Mouse (Mus musculus) midbrain, embryonic 12.5 days (tissue): Measurements from ENCODE around the gene Usp43. TPM values are rescaled to one million over a fixed set of nuclear protein-coding genes. Genes with fewer than 3 reads are reported as not detected.

ENCODE experiments used
- ATAC-seq: fragments of 200-750 bp; cut with Nextera tagmentation; 2 replicates; pipeline ENCODE4 v1.8.0; 2017; ENCODE audit warnings: low read depth, moderate TSS enrichment, moderate library complexity; ENCODE audit not compliant: low FRiP score
- H3K27ac ChIP-seq: fragments of 300-500 bp; sonication (generic); replicated peaks from 2 replicates; pipeline ENCODE4 v1.5.1; 2016; ENCODE audit warnings: mild to moderate bottlenecking
- H3K27me3 ChIP-seq: fragments of 300-500 bp; sonication (generic); 2 replicates; pipeline ENCODE4 v1.6.1; 2016; ENCODE audit warnings: mild to moderate bottlenecking
- H3K36me3 ChIP-seq: fragments of 300-500 bp; sonication (generic); 2 replicates; pipeline ENCODE4 v1.6.1; 2016
- H3K4me1 ChIP-seq: fragments of 300-500 bp; sonication (generic); 2 replicates; pipeline ENCODE4 v1.6.1; 2016
- H3K4me2 ChIP-seq: fragments of 300-500 bp; sonication (generic); replicated peaks from 2 replicates; pipeline ENCODE4 v1.6.1; 2016; ENCODE audit warnings: mild to moderate bottlenecking, moderate library complexity
- H3K4me3 ChIP-seq: fragments of 300-500 bp; sonication (generic); 2 replicates; pipeline ENCODE4 v1.5.1; 2016; ENCODE audit warnings: mild to moderate bottlenecking
- H3K9ac ChIP-seq: fragments of 300-500 bp; sonication (generic); replicated peaks from 2 replicates; pipeline ENCODE4 v1.6.1; 2016; ENCODE audit warnings: mild to moderate bottlenecking, moderate library complexity
- H3K9me3 ChIP-seq: fragments of 300-500 bp; sonication (generic); 2 replicates; pipeline ENCODE4 v1.6.1; 2016; ENCODE audit warnings: mild to moderate bottlenecking
- WGBS: fragments of 180-500 bp; shearing (Covaris S2); methylation state at CpG from one replicate; pipeline ENCODE4 v1.1.7; 2016; 5-methylcytosine and 5-hydroxymethylcytosine counted together
- polyA plus RNA-seq: library from polyadenylated mRNA; unstranded; fragments of >200 nt; fragmentation: Nextera tagmentation; extraction: Ambion mirVana; gene quantifications from 2 replicates; pipeline ENCODE4 v1.2.1, GENCODE M21; 2016

Gene Usp43
- polyA plus RNA-seq, 1 experiment from 2014 or later, result 0.71 TPM

DNA sequence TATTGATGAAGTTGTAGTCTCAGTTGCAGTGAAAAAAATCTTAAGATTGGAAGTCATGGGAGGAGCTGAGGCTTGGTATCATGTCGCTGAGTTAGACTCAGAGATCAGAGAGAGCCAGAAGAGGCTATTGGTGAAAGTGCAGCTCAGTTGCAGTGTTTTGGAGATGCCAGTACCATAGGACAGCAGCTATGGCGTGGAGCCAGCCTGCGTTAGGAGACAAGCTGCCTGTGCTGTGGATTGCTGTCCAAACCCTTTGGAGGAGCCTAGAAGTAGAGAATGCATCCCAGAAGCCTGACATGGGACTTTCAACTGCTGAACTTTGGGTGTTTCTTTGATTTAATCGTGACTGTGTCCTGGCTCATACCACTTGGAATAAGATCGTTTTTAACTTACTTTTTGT, 90.1 kb downstream of the Usp43 start:
- no peaks in the 10 kb centered on the region for H3K27me3 ChIP-seq
- no peak overlapping the region for H3K27ac ChIP-seq
- 0 out of 2 replicates have a peak, but pooled peaks cover 3% of the 10 kb centered on the region for H3K4me1 ChIP-seq
- no peaks in the 10 kb centered on the region for H3K36me3 ChIP-seq
- 76% methylated on average over 5 of the region's 5 CpGs for WGBS
- no peak overlapping the region for H3K9ac ChIP-seq
- H3K9me3 ChIP-seq, result no peaks in the 10 kb centered on the region
- no peak for ATAC-seq
- no peak overlapping the region for H3K4me3 ChIP-seq
- H3K4me2 ChIP-seq, result no peak overlapping the region

DNA sequence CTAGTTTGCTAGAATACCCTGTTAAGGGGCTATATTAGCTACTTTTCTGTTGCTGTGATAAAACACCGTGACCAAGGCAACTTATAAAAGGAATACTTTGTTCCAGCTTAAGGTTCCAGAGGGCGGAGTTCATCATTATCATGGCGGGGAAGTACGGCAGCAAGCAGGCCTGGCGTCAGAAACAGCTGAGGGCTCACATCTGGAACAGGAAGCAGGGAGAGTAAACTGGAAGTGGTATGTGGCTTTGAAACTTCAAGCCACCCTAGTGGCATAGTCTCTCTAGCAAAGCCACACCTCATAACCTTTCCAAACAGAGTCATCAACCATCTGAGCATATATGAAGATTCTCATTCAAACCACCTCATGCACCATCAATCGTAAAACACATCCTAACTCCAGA, 92.4 kb downstream of the Usp43 start:
- Histone ChIP-seq H3K4me1 (0 out of 2 replicates have a peak, but pooled peaks cover 3% of the 10 kb centered on the region), H3K9ac (no peak overlapping the region), H3K4me3 (no peak overlapping the region), H3K36me3 (no peaks in the 10 kb centered on the region), H3K27me3 (no peaks in the 10 kb centered on the region), H3K9me3 (no peaks in the 10 kb centered on the region), H3K27ac (no peak overlapping the region), H3K4me2 (no peak overlapping the region)
- no peak for ATAC-seq
- WGBS, result 87% methylated on average over 6 of the region's 6 CpGs

DNA sequence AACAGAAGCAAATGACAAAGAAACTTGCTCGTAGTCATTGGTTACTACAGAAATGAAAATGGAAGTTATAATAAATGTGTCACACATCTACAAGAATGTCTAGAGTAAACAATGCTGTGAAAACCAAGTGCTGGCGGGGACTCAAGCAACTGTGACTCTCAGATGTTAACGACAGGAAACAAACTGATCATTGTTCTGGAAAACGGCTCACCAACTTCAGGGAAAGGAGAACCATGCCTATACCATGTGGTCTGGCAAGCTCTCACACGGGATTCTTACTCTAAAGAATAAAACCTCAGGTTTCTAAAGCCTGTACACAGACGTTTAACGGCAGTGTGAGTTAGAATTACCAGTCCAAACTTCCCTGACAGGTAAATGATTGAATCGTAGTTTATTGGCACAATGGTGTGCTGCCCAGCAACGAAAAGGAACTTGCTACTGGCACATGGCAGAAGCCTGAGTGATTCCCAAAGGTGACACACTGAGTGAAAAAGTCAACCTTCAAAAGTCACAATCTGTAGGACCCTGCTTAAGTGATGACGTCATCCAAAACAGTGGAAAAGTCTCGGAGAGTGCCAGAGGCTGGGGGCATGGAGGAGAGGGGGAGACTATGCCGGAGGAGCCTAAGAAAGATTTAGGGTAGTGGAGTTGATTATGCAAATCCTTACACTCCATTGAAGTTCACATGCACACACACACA, 93.4 kb downstream of the Usp43 start:
- no peaks in the 10 kb centered on the region for H3K36me3 ChIP-seq
- H3K9ac ChIP-seq, result no peak overlapping the region
- 64% methylated on average over 12 of the region's 12 CpGs for WGBS
- H3K4me2 ChIP-seq, result no peak overlapping the region
- no peak for ATAC-seq
- no peaks in the 10 kb centered on the region for H3K27me3 ChIP-seq
- no peaks in the 10 kb centered on the region for H3K9me3 ChIP-seq
- H3K4me1 ChIP-seq, result 0 out of 2 replicates have a peak, but pooled peaks cover 3% of the 10 kb centered on the region
- H3K4me3 ChIP-seq, result no peak overlapping the region
- H3K27ac ChIP-seq, result no peak overlapping the region

DNA sequence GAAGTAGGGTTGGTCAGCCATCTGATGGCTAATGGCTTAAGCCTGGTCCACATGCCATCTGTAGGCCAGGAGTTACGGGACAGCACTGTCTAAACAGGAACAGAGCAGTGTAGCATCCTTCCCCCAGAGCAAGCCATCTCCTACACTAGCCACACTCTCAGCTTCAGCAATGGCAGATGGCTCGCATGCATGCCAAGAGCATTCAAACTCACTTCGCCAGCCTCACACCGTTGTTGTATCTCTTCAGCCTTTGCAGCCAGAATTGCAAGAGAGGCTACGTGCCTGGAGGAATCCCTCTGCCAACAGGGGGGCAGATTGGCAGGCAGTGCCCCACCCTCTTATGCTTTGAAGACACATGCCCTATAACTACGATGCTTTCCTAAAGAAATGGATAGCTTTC, 100.4 kb downstream of the Usp43 start:
- WGBS, result 92% methylated on average over 6 of the region's 6 CpGs
- H3K9ac ChIP-seq, result no peak overlapping the region
- no peaks in the 10 kb centered on the region for H3K9me3 ChIP-seq
- H3K27me3 ChIP-seq, result no peaks in the 10 kb centered on the region
- no peak for ATAC-seq
- H3K27ac ChIP-seq, result no peak overlapping the region
- no peak overlapping the region for H3K4me3 ChIP-seq
- H3K4me2 ChIP-seq, result no peak overlapping the region
- H3K4me1 ChIP-seq, result peaks cover 3% of the 10 kb centered on the region; the same call in 1 of the 2 replicates
- H3K36me3 ChIP-seq, result no peaks in the 10 kb centered on the region

DNA sequence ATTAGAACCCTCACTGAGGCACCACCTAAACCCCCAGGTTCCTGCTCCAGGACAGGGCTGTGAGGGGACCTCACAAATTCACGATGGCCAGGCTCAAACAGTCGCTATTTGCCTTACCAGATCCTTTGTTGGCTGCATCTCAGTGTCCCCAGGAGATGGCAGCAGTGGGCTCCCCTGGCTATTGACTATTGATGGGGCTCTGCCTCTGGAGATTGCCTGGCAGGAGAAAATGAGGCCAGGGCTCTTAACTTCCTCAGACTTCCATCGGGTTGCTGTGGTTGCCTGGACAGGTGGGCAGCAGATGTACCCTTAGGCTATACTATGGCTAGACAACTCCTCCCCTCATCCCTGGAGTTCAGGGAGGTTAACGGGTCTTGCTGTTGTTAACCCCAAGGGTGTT, 101.7 kb downstream of the Usp43 start:
- H3K9ac ChIP-seq, result no peak overlapping the region
- H3K4me1 ChIP-seq, result peaks cover 3% of the 10 kb centered on the region; the same call in 1 of the 2 replicates
- H3K4me2 ChIP-seq, result no peak overlapping the region
- ATAC-seq, result no peak
- no peak overlapping the region for H3K4me3 ChIP-seq
- 30% methylated on average over 4 of the region's 4 CpGs for WGBS
- no peak overlapping the region for H3K27ac ChIP-seq
- no peaks in the 10 kb centered on the region for H3K27me3 ChIP-seq
- H3K36me3 ChIP-seq, result no peaks in the 10 kb centered on the region
- H3K9me3 ChIP-seq, result no peaks in the 10 kb centered on the region

DNA sequence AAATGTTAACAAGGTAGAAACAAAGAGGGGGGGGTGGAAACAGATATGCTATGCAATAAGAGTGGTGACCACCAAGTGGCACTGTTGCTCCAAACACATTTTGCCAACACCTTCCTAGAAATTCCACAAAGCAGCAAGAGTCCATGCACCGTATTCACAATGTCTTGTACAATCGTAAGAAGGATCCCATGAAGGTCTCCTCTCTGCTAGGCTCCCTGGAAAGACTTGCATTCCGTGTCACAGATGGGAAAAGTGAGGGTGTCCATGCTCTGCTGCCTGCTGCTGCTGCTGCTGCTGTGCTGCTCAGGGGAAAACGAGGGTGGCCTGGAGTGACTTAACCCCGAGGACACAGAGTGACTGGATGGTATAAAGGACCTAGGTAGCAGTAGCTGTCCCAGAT, 102.3 kb downstream of the Usp43 start:
- ATAC-seq, result no peak
- Histone ChIP-seq H3K27ac (no peak overlapping the region), H3K9ac (no peak overlapping the region), H3K27me3 (no peaks in the 10 kb centered on the region), H3K4me3 (no peak overlapping the region), H3K36me3 (no peaks in the 10 kb centered on the region), H3K4me2 (peak overlapping the region; percentile 34), H3K9me3 (no peaks in the 10 kb centered on the region), H3K4me1 (peaks cover 3% of the 10 kb centered on the region; the same call in 1 of the 2 replicates)
- 17% methylated on average over 5 of the region's 5 CpGs for WGBS

DNA sequence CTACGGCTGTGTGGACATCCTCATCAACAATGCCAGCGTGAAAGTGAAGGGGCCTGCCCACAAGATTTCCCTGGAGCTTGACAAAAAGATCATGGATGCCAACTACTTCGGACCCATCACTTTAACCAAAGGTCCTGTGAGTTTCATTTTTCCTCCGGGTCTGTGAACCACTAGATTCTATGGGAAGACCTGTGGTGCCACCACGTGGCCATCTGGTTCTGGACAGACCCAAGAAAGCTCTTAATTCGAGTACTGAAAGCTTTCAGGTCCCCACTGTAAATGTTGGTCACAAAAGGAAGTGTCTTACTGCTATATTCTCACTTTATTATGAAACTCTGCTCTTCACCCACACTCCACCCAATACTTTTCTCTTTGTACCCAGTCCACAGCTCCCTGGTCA, 110.4 kb downstream of the Usp43 start:
- no peaks in the 10 kb centered on the region for H3K9me3 ChIP-seq
- no peak overlapping the region for H3K27ac ChIP-seq
- no peaks in the 10 kb centered on the region for H3K4me1 ChIP-seq
- ATAC-seq, result no peak
- no peak overlapping the region for H3K4me3 ChIP-seq
- H3K4me2 ChIP-seq, result no peak overlapping the region
- H3K27me3 ChIP-seq, result no peaks in the 10 kb centered on the region
- H3K9ac ChIP-seq, result no peak overlapping the region
- 76% methylated on average over 6 of the region's 6 CpGs for WGBS
- H3K36me3 ChIP-seq, result no peaks in the 10 kb centered on the region

DNA sequence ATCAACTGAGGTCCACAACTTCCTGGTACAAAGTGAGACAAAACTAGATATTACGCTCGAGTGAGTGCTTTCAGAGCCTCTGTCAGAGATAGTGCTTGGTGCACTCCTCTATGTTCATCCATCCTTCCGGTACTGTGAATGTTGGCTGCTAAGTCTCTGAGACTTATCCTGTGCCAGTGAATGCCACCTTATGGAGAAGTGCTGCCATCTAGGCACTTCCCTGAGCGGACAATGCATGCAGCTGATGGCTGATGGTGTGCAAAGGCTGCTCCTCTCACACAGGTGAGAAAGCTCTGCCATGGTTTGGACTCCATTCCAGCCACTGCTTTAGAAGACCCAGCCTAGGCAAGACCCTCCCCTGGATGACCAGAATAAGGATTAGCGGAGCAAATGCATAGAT, 113.9 kb downstream of the Usp43 start:
- 80% methylated on average over 5 of the region's 5 CpGs for WGBS
- Histone ChIP-seq H3K27ac (no peak overlapping the region), H3K4me3 (no peak overlapping the region), H3K9me3 (no peaks in the 10 kb centered on the region), H3K4me1 (no peaks in the 10 kb centered on the region), H3K4me2 (no peak overlapping the region), H3K9ac (no peak overlapping the region), H3K36me3 (no peaks in the 10 kb centered on the region), H3K27me3 (no peaks in the 10 kb centered on the region)
- no peak for ATAC-seq

DNA sequence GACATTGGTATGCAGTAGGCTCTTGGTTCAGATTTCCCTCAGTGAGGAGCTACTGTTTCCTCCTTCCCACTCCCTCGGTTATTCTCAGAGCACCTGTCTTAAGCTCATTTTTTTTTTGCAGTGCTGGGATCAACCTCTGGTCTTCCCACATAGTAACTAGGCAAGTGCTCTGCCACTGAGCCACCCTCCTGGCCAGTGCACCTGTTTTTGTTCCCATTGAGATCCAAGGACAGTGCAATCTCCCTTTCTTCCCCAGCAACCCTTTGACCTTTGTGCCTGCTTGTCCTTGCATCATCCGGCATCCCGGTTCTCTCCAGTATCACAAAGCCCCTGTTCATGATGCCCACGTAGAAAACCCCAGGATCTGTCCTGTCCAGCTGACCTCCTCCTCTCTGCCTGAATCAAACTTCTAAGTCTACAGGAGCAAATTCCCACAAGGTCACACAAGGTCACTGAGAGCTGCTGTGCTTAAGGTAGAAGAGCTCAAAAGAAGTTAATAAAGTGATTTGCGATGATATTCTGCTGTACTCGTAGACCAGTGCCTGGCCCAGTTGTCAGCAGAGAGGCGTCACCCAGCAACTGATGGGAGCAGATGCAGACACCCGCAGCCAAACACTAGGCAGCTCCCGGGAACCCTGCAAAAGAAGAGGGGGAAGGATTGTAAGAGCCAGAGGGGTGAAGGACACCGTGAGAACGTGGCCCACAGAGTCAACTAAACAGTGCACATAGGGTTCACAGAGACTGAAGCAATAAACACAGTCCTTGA, 114.9 kb downstream of the Usp43 start:
- Histone ChIP-seq H3K27ac (no peak overlapping the region), H3K9me3 (no peaks in the 10 kb centered on the region), H3K27me3 (no peaks in the 10 kb centered on the region), H3K36me3 (no peaks in the 10 kb centered on the region), H3K4me1 (no peaks in the 10 kb centered on the region), H3K4me2 (no peak overlapping the region), H3K4me3 (no peak overlapping the region), H3K9ac (no peak overlapping the region)
- WGBS, result 86% methylated on average over 11 of the region's 11 CpGs
- no peak for ATAC-seq

DNA sequence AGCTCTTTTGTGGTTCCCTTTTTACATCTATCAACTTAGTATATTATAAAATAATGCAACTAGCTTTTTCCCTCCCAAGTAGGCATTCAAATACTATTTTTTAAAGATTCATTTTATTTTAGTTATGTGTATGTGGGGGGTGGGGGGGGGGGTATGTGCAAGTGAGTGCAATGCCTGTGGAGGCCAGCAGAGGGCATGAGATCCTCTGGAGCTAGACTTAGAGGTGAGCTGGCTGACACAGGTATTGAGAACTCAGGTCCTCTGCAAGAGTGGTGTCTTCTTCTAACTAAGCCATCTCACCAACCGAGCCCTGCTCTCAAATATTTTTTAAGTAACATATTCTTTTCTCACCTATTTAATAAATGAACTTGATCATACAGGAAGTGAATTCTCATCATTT, 116.4 kb downstream of the Usp43 start:
- ATAC-seq, result no peak
- Histone ChIP-seq H3K9me3 (no peaks in the 10 kb centered on the region), H3K4me2 (no peak overlapping the region), H3K4me3 (no peak overlapping the region), H3K27me3 (no peaks in the 10 kb centered on the region), H3K27ac (no peak overlapping the region), H3K4me1 (no peaks in the 10 kb centered on the region), H3K9ac (no peak overlapping the region), H3K36me3 (no peaks in the 10 kb centered on the region)
- 100% methylated on average over 1 of the region's 1 CpGs for WGBS
